Mouse (Mus musculus) embryonic facial prominence, embryonic 14.5 days (tissue): ENCODE data around the gene Vps26b. TPM values are rescaled to one million over a fixed set of nuclear protein-coding genes. Genes with fewer than 3 reads are reported as not detected.

Source experiments
- ATAC-seq: fragments of 200-750 bp; cut with Nextera tagmentation; 2 replicates; pipeline ENCODE4 v1.8.0; 2017; ENCODE audit warnings: low read depth, moderate number of reproducible peaks, moderate TSS enrichment
- DNase-seq: peaks from one replicate; pipeline ENCODE4 v3.0.0-alpha.2; 2015; ENCODE audit warnings: low spot score
- H3K27ac ChIP-seq: fragments of 300-500 bp; sonication (generic); replicated peaks from 2 replicates; pipeline ENCODE4 v1.5.1; 2014; ENCODE audit warnings: low read depth, mild to moderate bottlenecking, low read length, moderate library complexity
- H3K27me3 ChIP-seq: fragments of 300-500 bp; sonication (generic); replicated peaks from 2 replicates; pipeline ENCODE4 v1.6.1; 2014; ENCODE audit warnings: low read length; ENCODE audit not compliant: control insufficient read depth, insufficient read depth
- H3K36me3 ChIP-seq: fragments of 300-500 bp; sonication (generic); 2 replicates; pipeline ENCODE4 v1.6.1; 2014; ENCODE audit warnings: low read length, mixed read lengths; ENCODE audit not compliant: control insufficient read depth, insufficient read depth
- H3K4me1 ChIP-seq: fragments of 300-500 bp; sonication (generic); 2 replicates; pipeline ENCODE4 v1.6.1; 2014; ENCODE audit warnings: antibody characterized with exemption, low read length; ENCODE audit not compliant: control insufficient read depth, insufficient read depth
- H3K4me2 ChIP-seq: fragments of 300-500 bp; sonication (generic); 2 replicates; pipeline ENCODE4 v1.6.1; 2014; ENCODE audit warnings: low read depth, mild to moderate bottlenecking, low read length, moderate library complexity, mixed read lengths
- H3K4me3 ChIP-seq: fragments of 300-500 bp; sonication (generic); 2 replicates; pipeline ENCODE4 v1.5.1; 2014; ENCODE audit warnings: low read depth, mild to moderate bottlenecking, low read length
- H3K9ac ChIP-seq: fragments of 300-500 bp; sonication (generic); 2 replicates; pipeline ENCODE4 v1.6.1; 2014; ENCODE audit warnings: low read depth, mild to moderate bottlenecking, low read length, moderate library complexity, mixed read lengths
- H3K9me3 ChIP-seq: fragments of 300-500 bp; sonication (generic); 2 replicates; pipeline ENCODE4 v1.6.1; 2016; ENCODE audit warnings: low read length; ENCODE audit not compliant: control insufficient read depth
- WGBS: fragments of 180-500 bp; shearing (Covaris S2); extraction: QIAGEN DNeasy Blood & Tissue Kit; methylation state at CpG from one replicate; pipeline ENCODE4 v1.1.7; 2014; 5-methylcytosine and 5-hydroxymethylcytosine counted together
- polyA plus RNA-seq: library from polyadenylated mRNA; unstranded; fragments of >200 nt; fragmentation: Nextera tagmentation; extraction: Ambion mirVana; gene quantifications from 2 replicates; pipeline ENCODE4 v1.2.1, GENCODE M21; 2014

Vps26b gene
- polyA plus RNA-seq, 1 experiment from 2014 or later: 43.0 TPM

- no peak overlapping the region for H3K27ac ChIP-seq
- H3K4me3 ChIP-seq: no peak overlapping the region
- no peak for ATAC-seq
- no peak overlapping the region for H3K9ac ChIP-seq
- H3K4me2 ChIP-seq: no peak overlapping the region
- DNase-seq: no peak
- no peaks in the 10 kb centered on the region for H3K4me1 ChIP-seq
- no peaks in the 10 kb centered on the region for H3K27me3 ChIP-seq
- WGBS: 89% methylated on average over 2 of the region's 2 CpGs
- H3K36me3 ChIP-seq: peaks cover 65% of the 10 kb centered on the region
- H3K9me3 ChIP-seq: no peaks in the 10 kb centered on the region
Observed at GRCm38 (mm10) chr9:26985090-26985613, 44.7 kb downstream of the Vps26b start.

GRCm38 (mm10) chr9:26978776-26979175 lies 51.1 kb downstream of the Vps26b start:
- no peak overlapping the region for H3K9ac ChIP-seq
- no peaks in the 10 kb centered on the region for H3K9me3 ChIP-seq
- H3K4me1 ChIP-seq: no peaks in the 10 kb centered on the region
- peaks cover 61% of the 10 kb centered on the region for H3K36me3 ChIP-seq
- no peak overlapping the region for H3K4me2 ChIP-seq
- no peak overlapping the region for H3K4me3 ChIP-seq
- WGBS: 92% methylated on average over 3 of the region's 3 CpGs
- no peak for DNase-seq
- no peaks in the 10 kb centered on the region for H3K27me3 ChIP-seq
- no peak for ATAC-seq
- H3K27ac ChIP-seq: no peak overlapping the region

GRCm38 (mm10) chr9:26977754-26978153 lies 52.1 kb downstream of the Vps26b start:
- H3K4me2 ChIP-seq: no peak overlapping the region
- H3K4me1 ChIP-seq: no peaks in the 10 kb centered on the region
- ATAC-seq (no peak), DNase-seq (no peak)
- peaks cover 63% of the 10 kb centered on the region for H3K36me3 ChIP-seq
- no peak overlapping the region for H3K4me3 ChIP-seq
- 91% methylated on average over 9 of the region's 9 CpGs for WGBS
- no peaks in the 10 kb centered on the region for H3K9me3 ChIP-seq
- no peak overlapping the region for H3K9ac ChIP-seq
- no peak overlapping the region for H3K27ac ChIP-seq
- no peaks in the 10 kb centered on the region for H3K27me3 ChIP-seq

Other genes starting within 250 kb of the Vps26b start
- gene Glb1l2, start 223.6 kb downstream of the Vps26b start, polyA plus RNA-seq: 4.6 and 5.6 TPM in 2 replicates
- gene Glb1l3, start 169.2 kb downstream of the Vps26b start, polyA plus RNA-seq: not detected in 2 replicates
- 0.16 TPM in 1 of 2 replicates, not detected in the other for gene Gm1110, start 107.0 kb downstream of the Vps26b start, polyA plus RNA-seq
- gene Acad8, start 30.5 kb downstream of the Vps26b start, polyA plus RNA-seq: 43.6 and 44.7 TPM in 2 replicates
- gene Thyn1, start 30.4 kb downstream of the Vps26b start, polyA plus RNA-seq: 115 and 128 TPM in 2 replicates
- 29.0 and 29.4 TPM in 2 replicates for gene Ncapd3, start 110 bp upstream of the Vps26b start, polyA plus RNA-seq
- gene Jam3, start 125.4 kb upstream of the Vps26b start, polyA plus RNA-seq: 121 and 122 TPM in 2 replicates